Mouse (Mus musculus) neutrophil, adult 5-6 weeks (primary cell): Measurements from ENCODE around the gene Cd200. TPM values are rescaled to one million over a fixed set of nuclear protein-coding genes. Genes with fewer than 3 reads are reported as not detected.
"Not testable (repeated sequence)": the region's sequence is repeated elsewhere in the genome, so short reads cannot be mapped to it uniquely, and the experiment has no call there.

Source experiments
- ATAC-seq: fragments of 151-379, 151-347 bp; 2 replicates; pipeline ENCODE4 v1.8.0; 2017; ENCODE audit warnings: mild to moderate bottlenecking, moderate TSS enrichment; ENCODE audit not compliant: insufficient number of reproducible peaks, poor library complexity, low FRiP score, severe bottlenecking; ENCODE audit errors: extremely low read depth
- total RNA-seq: library from RNA; stranded (forward); fragments of 200-1000 nt; gene quantifications from 2 replicates; pipeline ENCODE4 v1.2.3, GENCODE M21; 2017

Cd200 gene
- total RNA-seq, 1 experiment from 2014 or later, result 51.6 TPM

- no peak for ATAC-seq
Observed at GRCm38 (mm10) chr16:45378959-45379358, 29.9 kb downstream of the Cd200 start.

GRCm38 (mm10) chr16:45378147-45378943 lies 30.5 kb downstream of the Cd200 start:
- no peak for ATAC-seq

GRCm38 (mm10) chr16:45377332-45377731 lies 31.5 kb downstream of the Cd200 start:
- no peak for ATAC-seq

- no peak for ATAC-seq
Observed at GRCm38 (mm10) chr16:45376812-45377211, 32.0 kb downstream of the Cd200 start.

- ATAC-seq, result no peak
Observed at GRCm38 (mm10) chr16:45376294-45376693, 32.6 kb downstream of the Cd200 start.

- no peak for ATAC-seq
Observed at GRCm38 (mm10) chr16:45375506-45376225, 33.2 kb downstream of the Cd200 start.

- no peak for ATAC-seq
Observed at GRCm38 (mm10) chr16:45374074-45374473, 34.8 kb downstream of the Cd200 start.

- no peak for ATAC-seq
Observed at GRCm38 (mm10) chr16:45371076-45371475, 37.8 kb downstream of the Cd200 start.

GRCm38 (mm10) chr16:45369285-45369965 lies 39.4 kb downstream of the Cd200 start:
- ATAC-seq, result no peak

- no peak for ATAC-seq
Observed at GRCm38 (mm10) chr16:45366111-45366510, 42.7 kb downstream of the Cd200 start.

GRCm38 (mm10) chr16:45365353-45365752 lies 43.5 kb downstream of the Cd200 start:
- ATAC-seq, result no peak

- no peak for ATAC-seq
Observed at GRCm38 (mm10) chr16:45364627-45365026, 44.2 kb downstream of the Cd200 start.

- no peak for ATAC-seq
Observed at GRCm38 (mm10) chr16:45363480-45364045, 45.3 kb downstream of the Cd200 start.

- no peak for ATAC-seq
Observed at GRCm38 (mm10) chr16:45361450-45361849, 47.4 kb downstream of the Cd200 start.

- ATAC-seq, result not testable (repeated sequence)
Observed at GRCm38 (mm10) chr16:45358441-45358840, 50.4 kb downstream of the Cd200 start.

- ATAC-seq, result no peak
Observed at GRCm38 (mm10) chr16:45357134-45357533, 51.7 kb downstream of the Cd200 start.

- ATAC-seq, result peak; percentile 77
Observed at GRCm38 (mm10) chr16:45352875-45353274, 56.0 kb downstream of the Cd200 start.

- no peak for ATAC-seq
Observed at GRCm38 (mm10) chr16:45350767-45351166, 58.1 kb downstream of the Cd200 start.

- ATAC-seq, result no peak
Observed at GRCm38 (mm10) chr16:45349523-45350298, 59.1 kb downstream of the Cd200 start.
